Mouse (Mus musculus) bone marrow, adult 2 months (tissue): ENCODE data around the gene Actl11. TPM values are rescaled to one million over a fixed set of nuclear protein-coding genes. Genes with fewer than 3 reads are reported as not detected.

ENCODE experiments used
- H3K27ac ChIP-seq: fragments of 200-500 bp; 2 replicates; pipeline ENCODE4 v1.5.1; 2012; ENCODE audit warnings: low read depth, mild to moderate bottlenecking, control low read depth, inconsistent platforms, low read length; ENCODE audit not compliant: control insufficient read depth, poor library complexity, insufficient read depth
- H3K4me1 ChIP-seq: fragments of 200-500 bp; 2 replicates; pipeline ENCODE4 v1.6.1; 2011; ENCODE audit warnings: low read length; ENCODE audit not compliant: control insufficient read depth, insufficient read depth
- H3K4me3 ChIP-seq: fragments of 200-500 bp; replicated peaks from 2 replicates; pipeline ENCODE3; 2011; ENCODE audit warnings: mild to moderate bottlenecking, low read depth, low read length, control low read depth; ENCODE audit not compliant: control insufficient read depth
- CTCF ChIP-seq: fragments of 200-500 bp; IDR thresholded peaks from 2 replicates; pipeline ENCODE4 v1.5.1; 2011; ENCODE audit warnings: low read length, control low read depth; ENCODE audit not compliant: control insufficient read depth, insufficient read depth
- POLR2A ChIP-seq: fragments of 200-500 bp; IDR thresholded peaks from 2 replicates; pipeline ENCODE4 v1.6.1; 2011; ENCODE audit warnings: low read depth, mild to moderate bottlenecking, control low read depth, low read length, borderline replicate concordance; ENCODE audit not compliant: control insufficient read depth
- WGBS: fragments of 180-500 bp; shearing (Covaris S2); methylation state at CpG from one replicate; pipeline ENCODE4 v1.1.7; 2018; 5-methylcytosine and 5-hydroxymethylcytosine counted together
- polyA plus RNA-seq: library from polyadenylated mRNA; stranded (reverse); fragments of >200 nt; gene quantifications from 2 replicates; pipeline ENCODE4 v1.2.4, GENCODE M21; 2011; ENCODE audit warnings: low replicate concordance; ENCODE audit not compliant: missing spikeins, insufficient read depth, insufficient read length

Actl11 gene
- polyA plus RNA-seq, 1 experiment, result not detected

DNA sequence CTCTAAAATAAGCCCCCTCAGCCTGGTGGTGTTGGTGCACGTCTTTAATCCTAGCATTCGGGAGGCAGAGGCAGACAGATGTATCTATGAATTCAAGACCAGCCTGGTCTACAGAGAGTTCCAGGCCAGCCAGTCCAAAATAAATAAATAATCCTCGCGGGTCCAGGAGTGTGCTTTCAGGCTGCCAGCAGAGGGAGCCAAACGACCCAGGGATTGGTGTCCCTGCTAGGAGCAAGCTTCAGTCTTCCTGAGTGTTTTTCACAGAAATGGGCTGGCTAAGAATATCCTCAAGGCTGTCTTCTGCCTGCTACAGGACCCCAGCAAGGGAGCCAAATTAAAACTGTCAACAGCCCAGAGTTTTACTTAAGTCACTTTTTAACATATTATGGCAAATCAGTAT is 35.4 kb downstream of the Actl11 start:
- TF ChIP-seq POLR2A (no peak), CTCF (peak; percentile 96)
- peaks cover 2% of the 10 kb centered on the region; the same call in 1 of the 2 replicates for H3K4me1 ChIP-seq
- 8% methylated on average over 5 of the region's 5 CpGs for WGBS
- H3K27ac ChIP-seq, result no peak overlapping the region
- H3K4me3 ChIP-seq, result no peak overlapping the region

DNA sequence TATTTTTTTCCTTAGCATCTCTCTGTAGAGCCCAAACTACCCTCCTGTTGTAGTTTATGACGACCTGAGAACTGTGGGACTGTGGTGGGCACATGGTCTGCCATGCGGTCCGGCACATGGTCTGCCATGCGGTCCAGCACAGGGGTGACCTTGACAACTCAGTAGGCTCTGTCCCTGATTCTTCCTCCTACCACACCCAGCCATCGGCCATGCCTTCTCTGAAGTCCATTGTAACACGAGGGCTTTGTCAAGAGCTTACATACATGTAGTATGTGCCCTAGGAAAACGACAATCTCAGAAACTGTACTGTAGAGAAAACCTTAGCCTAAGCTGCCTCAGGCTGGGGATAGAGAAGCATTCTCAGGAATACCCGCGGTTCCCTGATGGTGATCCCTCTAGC is 36.4 kb downstream of the Actl11 start:
- no peak for TF ChIP-seq CTCF
- no peak for TF ChIP-seq POLR2A
- Histone ChIP-seq H3K4me3 (no peak overlapping the region), H3K4me1 (peaks cover 2% of the 10 kb centered on the region; the same call in 1 of the 2 replicates), H3K27ac (no peak overlapping the region)
- WGBS, result 94% methylated on average over 9 of the region's 9 CpGs

DNA sequence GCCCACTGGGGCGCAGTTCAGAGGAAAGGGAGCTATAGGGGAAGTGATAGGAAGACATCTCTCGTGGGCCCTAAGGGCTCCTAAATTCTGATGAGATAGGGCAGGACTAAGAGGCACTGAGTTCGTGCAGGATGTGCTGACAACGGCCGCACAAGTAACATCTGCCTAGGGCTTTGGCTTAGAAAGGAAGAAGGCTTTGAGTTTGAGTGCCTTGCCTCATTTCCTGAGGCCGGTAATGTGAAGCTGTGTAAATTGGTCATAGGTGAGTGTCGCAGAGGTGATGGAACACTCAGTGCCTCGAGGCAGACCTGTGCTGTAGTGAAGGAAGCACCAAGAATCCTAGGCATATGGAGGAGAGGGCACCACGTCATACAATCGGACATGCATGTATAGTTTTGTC is 38.4 kb downstream of the Actl11 start:
- H3K4me1 ChIP-seq, result peaks cover 2% of the 10 kb centered on the region
- TF ChIP-seq CTCF (no peak), POLR2A (no peak)
- 37% methylated on average over 10 of the region's 10 CpGs for WGBS
- H3K4me3 ChIP-seq, result no peak overlapping the region
- H3K27ac ChIP-seq, result no peak overlapping the region

DNA sequence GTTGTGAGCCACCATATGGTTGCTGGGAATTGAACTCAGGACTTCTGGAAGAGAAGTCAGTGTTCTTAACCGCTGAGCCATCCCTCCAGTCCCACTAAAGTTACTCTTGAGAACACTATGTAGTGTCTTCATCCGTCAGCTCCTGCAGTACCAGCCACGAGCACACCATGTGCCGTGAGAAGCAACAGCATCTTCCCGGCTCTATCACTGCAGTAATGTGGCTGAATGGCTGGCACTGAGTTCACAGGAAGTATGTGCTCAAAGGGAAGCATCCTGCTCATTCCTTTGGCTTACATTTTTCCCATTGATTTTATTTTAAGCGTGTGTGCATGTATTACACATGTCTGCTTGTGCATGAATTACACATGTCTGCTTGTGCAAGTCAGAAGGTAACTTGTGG is 39.2 kb downstream of the Actl11 start:
- Histone ChIP-seq H3K4me1 (peaks cover 2% of the 10 kb centered on the region), H3K27ac (no peak overlapping the region), H3K4me3 (no peak overlapping the region)
- TF ChIP-seq POLR2A (no peak), CTCF (no peak)
- WGBS, result 88% methylated on average over 6 of the region's 6 CpGs

DNA sequence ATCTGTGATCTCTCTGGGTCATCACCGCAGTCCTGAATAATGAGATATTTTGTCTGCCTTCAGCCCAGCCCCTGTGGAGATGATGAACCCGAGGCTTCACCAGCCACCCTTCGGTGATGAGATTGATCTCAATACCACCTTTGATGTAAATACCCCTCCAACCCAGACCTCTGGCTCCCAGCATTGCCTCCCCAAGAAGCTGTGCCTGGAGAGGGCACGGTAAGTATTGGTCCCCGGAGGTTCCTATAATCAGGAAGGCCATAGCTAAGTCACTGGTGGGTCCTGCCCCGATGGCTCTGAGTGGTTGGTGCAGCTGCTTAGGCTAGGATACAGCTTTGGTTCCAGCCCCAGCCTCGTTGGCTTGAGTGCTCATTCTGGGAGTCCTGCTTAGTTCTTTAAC is 40.3 kb downstream of the Actl11 start:
- no peak overlapping the region for H3K4me3 ChIP-seq
- TF ChIP-seq CTCF, result no peak
- peaks cover 4% of the 10 kb centered on the region for H3K4me1 ChIP-seq
- 89% methylated on average over 7 of the region's 7 CpGs for WGBS
- no peak overlapping the region for H3K27ac ChIP-seq

DNA sequence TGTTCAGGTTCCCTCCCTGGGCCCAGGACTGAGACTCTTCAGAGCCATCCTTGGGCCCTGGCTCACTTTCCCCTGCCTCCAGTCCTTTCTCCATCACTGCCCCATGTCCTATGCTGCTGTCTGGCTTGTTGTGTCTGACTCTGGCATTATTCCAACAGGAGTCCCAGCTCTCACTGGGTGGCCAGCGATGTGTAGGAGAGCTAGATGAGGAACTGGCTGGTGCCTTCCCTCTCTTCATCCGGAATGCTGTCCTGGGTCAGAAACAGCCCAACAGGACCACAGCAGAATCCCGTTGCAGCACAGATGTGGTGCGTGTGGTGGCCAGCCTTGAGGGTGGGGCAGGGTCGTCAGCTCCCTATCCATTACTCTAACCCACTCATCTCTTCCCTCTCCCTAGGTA is 42.0 kb downstream of the Actl11 start:
- no peak overlapping the region for H3K4me3 ChIP-seq
- WGBS, result 83% methylated on average over 5 of the region's 5 CpGs
- H3K4me1 ChIP-seq, result peaks cover 4% of the 10 kb centered on the region
- no peak overlapping the region for H3K27ac ChIP-seq
- TF ChIP-seq POLR2A (no peak), CTCF (no peak)

DNA sequence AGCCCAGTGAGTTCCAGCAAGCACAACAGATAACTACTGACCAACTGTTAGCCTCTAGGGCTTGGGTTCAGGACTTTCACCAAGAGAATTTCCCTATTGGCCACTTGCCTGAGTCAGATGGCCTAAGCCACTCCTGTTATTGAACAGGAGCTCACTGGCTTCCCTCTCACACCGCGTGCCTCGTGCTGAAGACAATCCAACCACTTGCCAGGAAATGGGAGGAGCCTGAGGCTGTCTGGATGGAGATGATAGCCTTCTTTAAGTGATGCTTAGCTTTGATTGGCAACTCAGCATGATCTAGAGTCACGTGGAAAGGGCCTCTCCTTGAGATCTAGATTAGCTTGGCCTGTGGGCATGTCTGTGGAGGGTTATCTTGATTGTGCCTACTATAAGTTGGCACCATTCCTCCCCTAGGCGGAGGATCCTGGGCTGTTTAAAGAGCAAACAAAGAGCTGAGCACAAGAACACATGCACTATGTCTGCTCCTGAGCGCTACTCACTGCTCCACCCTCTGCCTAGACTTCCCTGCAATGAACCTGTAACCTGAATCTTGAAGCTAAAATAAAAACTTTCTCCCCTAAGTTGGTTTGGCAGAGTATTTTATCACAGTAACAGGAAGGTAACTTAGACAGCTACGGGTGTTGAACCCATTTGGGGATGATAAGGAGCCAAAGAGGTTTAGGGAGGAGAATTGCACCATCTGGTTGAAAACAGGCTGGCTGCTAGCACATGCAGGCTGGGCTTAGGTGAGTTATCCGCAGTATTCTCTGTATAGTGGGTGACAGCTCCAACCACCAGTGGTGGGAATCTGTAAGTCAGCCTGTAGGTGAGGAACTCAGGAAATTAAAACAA is 43.6 kb downstream of the Actl11 start:
- no peak overlapping the region for H3K4me3 ChIP-seq
- WGBS, result 35% methylated on average over 8 of the region's 8 CpGs
- TF ChIP-seq POLR2A, result no peak
- no peak for TF ChIP-seq CTCF
- H3K4me1 ChIP-seq, result peaks cover 4% of the 10 kb centered on the region
- peak overlapping the region; percentile 72 for H3K27ac ChIP-seq

DNA sequence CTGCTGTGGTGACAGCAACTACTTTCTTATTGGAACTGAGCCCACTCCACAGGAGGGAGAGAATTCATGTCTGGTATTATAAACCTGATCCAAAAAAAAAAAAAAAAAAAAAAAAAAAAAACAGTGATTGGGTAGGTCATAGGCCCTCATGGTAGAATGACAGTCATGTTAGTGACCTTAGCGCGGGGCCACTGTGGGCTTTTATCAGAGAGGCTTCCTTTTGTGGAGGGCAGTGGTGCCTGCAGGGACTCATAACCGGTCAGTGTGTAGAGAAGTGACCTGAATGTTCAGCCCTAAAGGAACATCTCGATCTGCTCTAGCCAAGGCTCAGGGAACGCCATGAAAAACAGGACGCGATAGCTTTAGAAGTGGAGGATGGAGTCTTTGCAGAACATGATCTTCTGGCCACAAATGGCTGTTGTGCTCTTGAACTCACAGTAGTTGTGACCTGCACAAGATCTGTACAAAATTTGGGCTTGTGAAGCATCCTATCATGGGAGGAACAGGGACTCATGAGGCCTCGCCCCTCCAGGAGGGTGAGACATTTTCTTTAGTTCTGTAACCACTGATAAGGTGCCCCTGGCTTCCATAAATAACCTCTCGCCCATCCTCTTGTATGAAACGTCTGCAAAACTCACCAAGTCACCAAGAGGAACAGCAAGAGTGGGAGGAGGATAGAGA is 46.4 kb downstream of the Actl11 start:
- 42% methylated on average over 10 of the region's 10 CpGs for WGBS
- Histone ChIP-seq H3K4me1 (peaks cover 4% of the 10 kb centered on the region), H3K4me3 (no peak overlapping the region), H3K27ac (peak overlapping the region; percentile 68)
- TF ChIP-seq POLR2A, result no peak
- TF ChIP-seq CTCF, result no peak
